Mouse (Mus musculus) bone marrow, adult 2 months (tissue): ENCODE data around the gene Pp2d1. TPM values are rescaled to one million over a fixed set of nuclear protein-coding genes. Genes with fewer than 3 reads are reported as not detected.
A peak's percentile ranks its signal among the peaks of the same experiment; 100 is the strongest.
"Not testable (repeated sequence)": the region's sequence is repeated elsewhere in the genome, so short reads cannot be mapped to it uniquely, and the experiment has no call there.

Experiments
- H3K27ac ChIP-seq: fragments of 200-500 bp; 2 replicates; pipeline ENCODE4 v1.5.1; 2012; ENCODE audit warnings: low read depth, mild to moderate bottlenecking, control low read depth, inconsistent platforms, low read length; ENCODE audit not compliant: control insufficient read depth, poor library complexity, insufficient read depth
- H3K4me1 ChIP-seq: fragments of 200-500 bp; 2 replicates; pipeline ENCODE4 v1.6.1; 2011; ENCODE audit warnings: low read length; ENCODE audit not compliant: control insufficient read depth, insufficient read depth
- H3K4me3 ChIP-seq: fragments of 200-500 bp; replicated peaks from 2 replicates; pipeline ENCODE3; 2011; ENCODE audit warnings: mild to moderate bottlenecking, low read depth, low read length, control low read depth; ENCODE audit not compliant: control insufficient read depth
- CTCF ChIP-seq: fragments of 200-500 bp; IDR thresholded peaks from 2 replicates; pipeline ENCODE4 v1.5.1; 2011; ENCODE audit warnings: low read length, control low read depth; ENCODE audit not compliant: control insufficient read depth, insufficient read depth
- POLR2A ChIP-seq: fragments of 200-500 bp; IDR thresholded peaks from 2 replicates; pipeline ENCODE4 v1.6.1; 2011; ENCODE audit warnings: low read depth, mild to moderate bottlenecking, control low read depth, low read length, borderline replicate concordance; ENCODE audit not compliant: control insufficient read depth
- WGBS: fragments of 180-500 bp; shearing (Covaris S2); methylation state at CpG from one replicate; pipeline ENCODE4 v1.1.7; 2018; 5-methylcytosine and 5-hydroxymethylcytosine counted together
- polyA plus RNA-seq: library from polyadenylated mRNA; stranded (reverse); fragments of >200 nt; gene quantifications from 2 replicates; pipeline ENCODE4 v1.2.4, GENCODE M21; 2011; ENCODE audit warnings: low replicate concordance; ENCODE audit not compliant: missing spikeins, insufficient read depth, insufficient read length

Pp2d1 gene
- polyA plus RNA-seq, 1 experiment, result not detected

DNA sequence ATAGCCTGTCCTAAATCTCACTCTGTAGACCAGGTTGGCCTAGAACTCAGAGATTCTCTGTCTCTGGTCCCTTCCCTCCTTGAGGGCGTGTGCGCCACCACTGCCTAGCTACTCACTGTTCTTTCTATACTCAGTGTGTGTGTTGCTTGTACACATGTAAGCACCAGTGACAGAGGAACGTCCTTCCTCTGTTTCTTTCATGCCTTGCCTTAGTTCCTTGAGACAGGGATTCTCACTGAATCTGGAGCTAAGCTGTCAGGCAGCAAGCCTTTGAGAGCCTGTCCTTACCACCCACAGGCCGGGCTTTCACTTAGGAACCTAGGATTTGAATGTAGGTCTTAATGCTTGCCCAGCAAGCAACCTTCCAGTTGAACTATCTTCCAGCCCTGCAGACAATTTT, 40.4 kb upstream of the Pp2d1 start:
- TF ChIP-seq POLR2A (no peak), CTCF (no peak)
- Histone ChIP-seq H3K4me3 (no peak overlapping the region), H3K4me1 (peaks cover 4% of the 10 kb centered on the region; the same call in 1 of the 2 replicates), H3K27ac (no peak overlapping the region)
- WGBS, result 77% methylated on average over 4 of the region's 4 CpGs

DNA sequence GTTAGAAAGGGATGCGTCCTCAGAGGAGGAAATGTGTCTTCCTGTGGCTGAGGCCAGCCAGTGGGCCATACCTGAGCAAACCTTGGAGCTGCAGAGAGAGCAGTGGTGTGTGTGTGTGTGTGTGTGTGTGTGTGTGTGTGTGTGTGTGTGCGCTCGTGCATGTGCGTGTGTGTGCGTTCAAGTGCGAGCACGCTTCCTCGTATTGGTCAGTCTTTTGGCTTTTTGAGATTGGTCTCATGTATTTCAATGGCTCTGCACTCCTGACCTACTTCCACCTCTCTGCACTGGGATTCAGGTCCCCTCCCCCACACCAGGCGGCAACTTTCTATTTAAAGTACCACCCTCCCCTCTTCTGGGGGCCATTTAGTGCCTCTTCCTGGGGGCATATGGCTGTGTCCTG, 39.5 kb upstream of the Pp2d1 start:
- H3K4me1 ChIP-seq, result peaks cover 4% of the 10 kb centered on the region; the same call in 1 of the 2 replicates
- no peak overlapping the region for H3K4me3 ChIP-seq
- 32% methylated on average over 9 of the region's 9 CpGs for WGBS
- no peak overlapping the region for H3K27ac ChIP-seq
- no peak for TF ChIP-seq POLR2A
- no peak for TF ChIP-seq CTCF

DNA sequence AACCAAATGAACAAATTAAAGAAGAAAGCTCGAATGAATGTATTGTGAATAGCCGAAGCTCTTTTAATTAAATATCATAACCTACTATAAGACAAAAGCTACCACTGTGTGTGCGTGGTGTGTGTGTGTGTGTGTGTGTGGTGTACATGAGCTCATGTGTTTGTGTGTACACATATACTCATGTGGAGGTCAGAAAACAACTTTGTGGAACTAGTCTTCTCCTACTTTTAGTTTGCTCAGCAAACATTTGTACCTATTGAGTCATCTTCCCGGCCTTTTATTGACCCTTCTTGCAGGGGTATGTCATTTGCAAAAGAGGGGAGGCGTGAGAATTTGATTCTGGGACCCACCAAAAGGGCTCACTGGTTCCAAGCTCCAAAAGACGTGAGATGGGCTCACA, 39.0 kb upstream of the Pp2d1 start:
- Histone ChIP-seq H3K4me1 (peaks cover 4% of the 10 kb centered on the region; the same call in 1 of the 2 replicates), H3K4me3 (no peak overlapping the region), H3K27ac (no peak overlapping the region)
- no peak for TF ChIP-seq CTCF
- no peak for TF ChIP-seq POLR2A
- WGBS, result 69% methylated on average over 6 of the region's 6 CpGs

DNA sequence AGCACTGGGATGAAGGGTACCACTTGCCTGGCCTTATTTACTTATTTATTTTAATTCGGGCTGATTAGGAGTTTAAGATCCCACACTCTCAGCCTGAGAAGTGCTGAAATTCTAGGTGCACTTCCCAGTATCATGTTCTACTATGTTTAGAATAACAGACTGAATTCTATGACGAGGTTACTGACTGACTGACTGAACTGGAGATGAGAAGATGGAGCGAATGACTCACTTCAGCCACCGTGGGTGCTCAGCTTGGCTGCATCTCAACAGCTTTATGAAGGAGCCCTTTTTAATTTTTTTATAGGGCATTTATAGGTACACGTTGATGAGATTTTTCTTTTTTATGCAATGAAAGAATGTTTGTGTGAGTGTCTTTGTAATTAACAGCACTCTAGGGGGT, 38.5 kb upstream of the Pp2d1 start:
- TF ChIP-seq CTCF (no peak), POLR2A (no peak)
- Histone ChIP-seq H3K4me1 (peaks cover 4% of the 10 kb centered on the region; the same call in 1 of the 2 replicates), H3K27ac (no peak overlapping the region), H3K4me3 (no peak overlapping the region)
- WGBS, result 54% methylated on average over 5 of the region's 5 CpGs

DNA sequence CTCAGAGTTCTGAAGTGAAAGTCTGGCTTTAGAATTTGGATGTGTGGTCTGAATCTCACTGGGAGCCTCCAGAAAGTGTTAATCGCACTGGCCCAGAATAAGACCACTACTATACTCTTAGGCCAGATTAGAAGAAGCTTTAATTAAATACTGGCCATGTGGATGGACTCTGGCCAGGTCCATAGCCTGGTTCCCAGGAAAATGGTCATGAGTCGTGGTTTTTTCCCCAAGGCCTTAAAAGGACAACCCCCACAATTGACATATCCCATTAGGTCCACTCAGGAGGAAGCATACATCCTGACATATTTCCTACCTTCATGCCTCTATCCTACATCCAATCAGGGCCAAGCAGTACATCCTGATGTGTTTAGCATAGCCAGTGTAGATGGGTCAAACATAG, 37.9 kb upstream of the Pp2d1 start:
- WGBS, result 76% methylated on average over 2 of the region's 2 CpGs
- TF ChIP-seq CTCF (no peak), POLR2A (no peak)
- H3K4me1 ChIP-seq, result peaks cover 4% of the 10 kb centered on the region; the same call in 1 of the 2 replicates
- no peak overlapping the region for H3K27ac ChIP-seq
- H3K4me3 ChIP-seq, result no peak overlapping the region

DNA sequence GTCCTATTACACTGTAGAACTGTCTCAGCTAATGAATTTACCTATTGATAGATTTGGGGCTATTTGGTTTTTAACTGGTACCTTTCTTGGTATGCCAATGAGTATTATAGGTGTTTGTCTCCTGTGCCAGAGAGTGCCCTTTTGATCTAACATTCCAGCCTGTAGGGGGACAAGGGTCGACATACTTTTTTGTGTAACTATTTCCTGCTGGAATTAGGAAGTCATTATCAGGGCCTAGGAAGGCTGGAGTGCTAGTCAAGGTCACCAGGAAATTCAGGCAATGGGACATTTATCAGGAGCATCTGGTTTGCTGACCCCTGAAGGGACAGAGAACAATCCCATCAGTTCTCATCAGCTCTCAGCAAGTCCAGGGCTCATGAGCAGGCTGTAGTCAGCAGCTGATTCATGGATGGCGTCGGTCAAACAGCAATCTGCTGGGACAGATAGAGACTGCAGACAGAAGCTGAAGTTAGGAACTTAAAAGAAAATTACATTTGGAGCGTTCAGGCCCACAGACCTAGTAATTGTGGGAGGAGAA, 33.8 kb upstream of the Pp2d1 start:
- H3K4me1 ChIP-seq, result no peaks in the 10 kb centered on the region; the same call in 1 of the 2 replicates
- 59% methylated on average over 4 of the region's 4 CpGs for WGBS
- no peak overlapping the region for H3K4me3 ChIP-seq
- H3K27ac ChIP-seq, result no peak overlapping the region
- no peak for TF ChIP-seq CTCF
- no peak for TF ChIP-seq POLR2A

DNA sequence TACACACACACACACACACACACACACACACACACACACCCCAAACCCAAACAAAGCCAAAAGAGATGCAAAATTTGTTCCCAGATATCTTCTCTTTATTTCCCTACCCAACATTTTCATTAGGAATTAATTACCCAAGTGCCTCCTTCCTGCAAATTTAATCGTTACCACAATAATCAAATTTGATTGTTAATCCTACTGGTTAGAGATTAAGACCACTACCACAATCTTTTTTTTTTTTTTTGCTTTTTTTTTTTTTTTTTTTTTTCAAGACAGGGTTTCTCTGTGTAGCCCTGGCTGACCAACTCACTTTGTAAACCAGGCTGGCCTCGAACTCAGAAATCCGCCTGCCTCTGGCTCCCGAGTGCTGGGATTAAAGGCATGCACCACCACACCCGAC, 31.7 kb upstream of the Pp2d1 start:
- H3K27ac ChIP-seq, result peak overlapping the region; percentile 30
- not testable (repeated sequence) for H3K4me1 ChIP-seq, H3K4me3 ChIP-seq
- 78% methylated on average over 5 of the region's 5 CpGs for WGBS

DNA sequence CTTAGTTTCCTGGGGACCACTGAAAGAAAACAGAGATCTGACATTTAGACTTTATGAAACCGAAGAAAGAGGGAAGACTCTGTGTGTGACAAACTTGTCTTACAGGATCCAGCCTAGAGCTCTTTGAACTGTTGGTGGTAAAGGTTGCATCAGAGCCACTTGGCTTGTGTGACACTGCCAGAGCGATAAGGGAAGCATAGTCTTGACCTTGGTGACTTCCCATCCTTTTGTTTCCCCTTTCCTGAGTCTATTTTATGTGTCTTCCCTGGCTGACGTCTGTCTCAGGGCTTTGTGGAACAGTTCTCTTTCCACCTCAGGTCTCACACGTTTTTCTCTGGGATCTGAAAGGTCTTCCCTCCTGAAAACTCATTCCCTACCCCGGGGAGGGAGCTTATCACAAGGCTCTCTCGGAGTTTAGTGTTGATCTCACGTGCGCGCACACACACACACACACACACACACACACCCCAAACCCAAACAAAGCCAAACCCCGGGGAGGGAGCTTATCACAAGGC, 31.2 kb upstream of the Pp2d1 start:
- H3K4me3 ChIP-seq, result peak overlapping the region; percentile 32
- WGBS, result 18% methylated on average over 10 of the region's 10 CpGs
- TF ChIP-seq POLR2A (no peak), CTCF (no peak)
- no peaks in the 10 kb centered on the region; the same call in 1 of the 2 replicates for H3K4me1 ChIP-seq
- H3K27ac ChIP-seq, result peak overlapping the region; percentile 30

DNA sequence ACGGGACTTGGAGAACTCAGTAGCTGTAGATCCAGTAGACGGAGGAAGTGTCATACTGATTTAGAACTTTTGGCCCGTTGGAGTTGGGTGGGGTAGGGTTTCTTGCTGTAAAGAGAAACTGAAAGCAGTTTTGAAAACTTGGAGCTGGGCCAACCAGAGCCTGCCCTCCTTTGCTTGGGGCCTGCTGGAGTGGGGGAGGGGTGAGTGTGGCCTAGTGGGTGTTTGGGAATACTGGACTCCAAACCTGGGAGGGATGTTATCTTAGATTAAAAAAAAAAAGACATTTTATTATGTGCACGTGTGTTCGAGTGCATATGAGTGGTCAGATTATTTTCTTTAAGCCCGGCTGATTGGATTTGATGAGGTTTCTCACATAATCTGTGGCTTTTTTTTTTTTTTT, 30.6 kb upstream of the Pp2d1 start:
- peak overlapping the region; percentile 66 for H3K4me3 ChIP-seq
- TF ChIP-seq CTCF (no peak), POLR2A (no peak)
- peak overlapping the region; percentile 84; the same call in 1 of the 2 replicates for H3K27ac ChIP-seq
- no peaks in the 10 kb centered on the region; the same call in 1 of the 2 replicates for H3K4me1 ChIP-seq
- WGBS, result under 1% methylated on average over 6 of the region's 6 CpGs
